Mouse (Mus musculus) testis, postnatal 10 days (tissue): Measurements from ENCODE around the gene Trak1.

Experiments used
- DNase-seq: peaks from one replicate; pipeline ENCODE4 v3.0.0; 2021; ENCODE audit warnings: low spot score

Gene Trak1

DNA sequence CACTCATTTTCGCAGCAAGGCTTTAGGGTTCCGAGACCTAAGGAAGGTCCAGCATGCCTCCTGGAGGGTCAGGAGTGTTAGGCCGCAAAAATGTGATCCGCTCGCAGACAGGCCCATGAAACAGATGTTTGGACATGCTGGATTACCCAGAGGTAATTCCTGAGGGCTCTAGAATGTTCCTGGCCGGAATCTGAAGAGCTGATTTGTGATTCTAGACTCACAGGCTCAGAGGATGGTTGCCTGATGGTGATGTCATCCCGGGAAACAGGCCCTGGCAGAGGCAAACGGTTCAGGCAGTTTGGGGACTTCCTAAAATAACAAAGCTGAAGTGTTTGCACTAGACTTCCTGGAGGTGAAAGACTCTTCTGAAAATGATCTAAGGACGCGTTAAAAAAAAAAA is 50.7 kb downstream of the Trak1 start:
- DNase-seq = no peak

DNA sequence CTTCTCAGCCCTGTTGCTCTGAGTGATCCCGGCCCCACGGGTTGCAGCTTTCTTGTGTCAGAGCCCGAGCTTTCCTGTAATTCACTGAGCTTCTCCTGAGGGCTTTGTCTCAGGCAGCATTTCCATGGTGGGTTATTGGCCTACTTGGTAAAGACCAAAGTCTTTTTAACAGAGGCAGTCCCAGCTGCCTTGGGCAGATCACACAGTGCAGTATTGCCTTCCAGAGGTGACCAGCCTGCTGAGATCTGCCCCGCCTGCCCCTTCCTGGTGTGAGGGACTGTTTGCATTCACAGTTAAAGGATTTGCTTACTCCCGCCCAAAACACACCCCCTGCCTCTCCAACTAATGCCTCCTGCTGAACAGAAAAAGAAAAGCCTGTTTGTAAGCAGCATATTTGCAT is 51.2 kb downstream of the Trak1 start:
- DNase-seq = no peak

DNA sequence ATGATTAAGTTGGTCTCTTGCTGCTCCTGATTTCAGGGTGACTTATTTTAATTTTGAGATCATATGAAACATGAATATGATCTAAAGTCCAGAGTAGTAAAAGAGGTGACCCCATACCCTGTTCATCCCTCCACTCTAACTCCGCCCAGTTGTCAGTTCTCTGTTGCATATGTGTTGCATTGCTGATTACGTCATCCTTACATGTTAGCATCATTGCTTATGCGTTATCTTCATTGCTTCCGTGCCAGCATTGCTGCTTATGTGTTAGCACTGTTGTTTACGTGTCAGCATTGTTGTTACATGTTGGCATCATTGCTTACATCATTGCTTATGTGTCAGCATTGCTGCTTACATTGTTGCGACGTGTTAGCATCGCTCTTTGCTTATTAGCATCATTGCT is 51.8 kb downstream of the Trak1 start:
- no peak for DNase-seq

DNA sequence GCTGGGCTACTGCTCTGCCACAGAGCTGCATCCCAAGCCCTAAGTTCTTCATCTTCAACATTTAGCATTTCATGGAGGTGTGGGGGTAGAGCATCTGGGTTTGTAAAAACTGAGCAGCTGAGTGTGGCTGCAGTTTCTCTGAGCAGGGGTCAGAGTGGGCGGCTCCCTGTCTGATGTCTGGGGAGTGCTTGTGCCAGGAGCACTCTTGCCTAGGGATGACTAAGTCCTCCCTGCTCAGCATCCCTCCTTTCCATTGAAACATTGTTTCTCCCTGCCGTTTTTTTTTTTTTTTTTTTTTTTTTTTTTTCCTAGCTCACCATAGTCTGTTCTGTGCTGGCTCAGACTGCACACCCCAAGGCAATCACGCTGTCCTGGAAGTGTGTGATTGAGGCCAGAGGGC is 53.3 kb downstream of the Trak1 start:
- no peak for DNase-seq

DNA sequence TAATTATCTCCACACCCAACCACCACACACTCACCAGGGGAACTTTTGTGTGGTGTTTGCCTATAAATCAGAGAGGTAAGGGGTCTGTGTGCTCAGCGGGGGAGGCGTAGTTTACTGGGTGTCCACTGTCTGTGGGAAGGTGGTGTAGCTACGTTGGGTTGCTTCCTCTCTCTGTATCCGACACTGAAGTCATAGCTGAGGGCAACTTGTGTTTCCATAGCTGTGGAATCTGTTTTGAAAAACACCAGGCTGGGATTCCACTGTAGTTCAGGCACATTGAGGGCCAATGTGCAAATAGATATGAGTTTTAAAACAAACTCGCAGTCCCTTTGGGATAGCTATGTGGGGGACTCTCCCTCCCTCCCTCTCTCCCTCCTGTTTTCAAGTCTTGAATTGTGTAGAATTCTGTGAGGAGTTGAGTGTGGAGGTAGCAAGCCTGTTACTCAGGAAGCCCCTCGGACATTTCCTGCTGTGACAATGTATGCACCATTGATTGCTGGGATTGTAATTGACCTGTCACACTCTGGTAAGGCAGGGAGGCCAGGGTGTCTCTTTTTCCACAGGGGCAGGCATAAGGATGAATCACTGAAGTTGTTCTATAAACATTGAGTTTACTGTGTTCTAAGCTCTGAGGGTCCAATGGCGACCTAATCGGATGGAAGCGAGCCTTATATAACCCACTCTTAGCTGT is 54.2 kb downstream of the Trak1 start:
- DNase-seq = no peak

DNA sequence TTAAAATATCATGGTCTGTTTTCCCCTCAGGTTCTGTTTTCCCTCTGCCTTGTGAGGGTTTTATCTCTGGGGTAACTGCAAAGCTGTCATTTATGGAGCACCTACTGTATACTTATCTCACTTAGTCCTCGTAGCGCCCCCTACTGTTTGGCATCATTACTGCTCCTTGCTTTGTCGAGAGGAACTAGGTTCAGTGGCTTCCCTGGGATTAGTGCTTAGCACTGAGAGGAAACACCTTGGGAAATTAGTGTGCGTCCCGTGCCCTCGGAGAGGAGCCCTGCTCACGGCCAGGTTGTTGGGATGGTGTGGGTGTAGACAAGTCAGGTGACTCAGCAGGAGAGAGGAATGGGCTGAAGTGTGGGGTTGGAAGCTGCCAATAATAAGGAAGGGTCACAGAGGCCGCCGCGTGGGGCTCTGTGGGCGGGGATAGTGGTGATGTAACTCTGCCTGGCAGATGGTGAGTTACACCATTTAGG is 54.9 kb downstream of the Trak1 start:
- peak; percentile 75 for DNase-seq

DNA sequence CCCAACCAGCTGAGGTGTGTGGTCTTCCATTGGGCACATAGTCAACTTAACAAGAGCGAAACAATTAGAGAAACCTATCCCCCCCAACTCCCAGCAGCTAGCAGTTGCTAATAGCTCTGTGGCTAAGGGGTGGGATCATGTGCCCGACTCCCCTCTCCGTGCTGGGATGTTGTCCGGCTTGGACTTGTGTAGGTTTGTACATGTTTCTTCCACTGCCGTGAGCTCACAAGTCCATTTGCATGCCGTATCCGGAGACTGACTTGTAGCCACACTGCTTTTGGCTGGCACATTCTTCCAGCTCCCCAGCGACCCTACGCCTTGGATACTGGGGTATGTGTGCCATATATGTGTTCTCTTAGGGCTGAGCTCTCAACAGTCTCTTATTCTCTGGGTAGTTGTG is 55.4 kb downstream of the Trak1 start:
- no peak for DNase-seq

- no peak for DNase-seq
Measured at GRCm38 (mm10) chr9:121354792-121355390, 57.6 kb downstream of the Trak1 start.

DNA sequence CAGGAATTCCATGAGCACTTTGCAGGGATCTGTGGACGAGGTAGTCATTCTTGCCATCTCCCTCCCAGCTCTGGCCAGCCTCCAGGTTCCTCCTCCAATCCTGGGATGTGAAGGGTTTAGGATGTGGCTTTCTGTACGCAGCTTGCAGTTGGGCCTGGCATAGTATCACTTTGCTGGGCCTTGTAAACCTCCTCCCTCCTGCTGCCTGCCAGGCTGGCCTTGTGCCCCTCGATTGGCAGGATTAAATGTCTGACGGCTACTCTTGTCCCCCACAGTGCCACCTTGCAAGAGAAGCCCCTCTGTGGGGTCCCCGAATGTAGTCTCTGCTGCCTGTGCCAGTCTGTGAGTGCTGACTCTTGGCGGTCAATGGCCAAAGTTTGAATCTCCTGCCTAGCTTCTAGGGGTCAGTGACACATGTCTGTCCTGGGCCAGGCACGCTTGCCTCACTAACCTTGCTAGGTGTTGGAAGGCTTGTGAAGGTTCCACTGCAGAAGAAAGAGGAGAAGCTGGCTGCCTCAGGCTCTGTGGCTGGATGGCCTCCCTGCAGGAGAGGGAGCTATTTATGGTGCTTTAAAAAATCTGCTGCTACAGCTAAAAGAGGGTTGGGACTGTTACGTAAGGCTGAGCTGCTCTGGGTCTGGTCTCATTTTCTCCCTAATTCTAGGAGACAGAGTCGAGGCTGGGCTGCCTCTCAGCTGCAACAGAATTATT is 58.3 kb downstream of the Trak1 start:
- DNase-seq = peak; percentile 82

DNA sequence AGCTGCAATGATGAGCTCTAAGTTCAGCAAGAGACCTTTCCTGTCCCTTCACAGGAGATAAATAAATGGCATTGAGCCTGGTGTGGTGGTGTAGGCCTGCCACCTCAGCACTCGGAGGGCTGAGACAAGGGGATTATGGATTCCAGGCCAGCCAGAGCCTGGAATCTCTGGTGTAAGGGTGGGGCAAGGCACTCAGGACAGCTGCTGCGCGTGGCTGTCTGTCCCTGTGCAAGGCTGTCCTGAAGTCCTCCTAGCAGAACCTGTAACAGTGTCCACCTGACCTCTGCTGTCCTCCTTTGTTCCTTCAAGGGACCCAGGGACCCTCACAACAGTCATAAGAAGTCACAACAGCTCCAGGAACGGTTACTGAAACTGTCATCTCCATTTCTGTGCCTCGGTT is 59.8 kb downstream of the Trak1 start:
- DNase-seq = no peak

- DNase-seq = no peak
Measured at GRCm38 (mm10) chr9:121357582-121358275, 60.4 kb downstream of the Trak1 start.

DNA sequence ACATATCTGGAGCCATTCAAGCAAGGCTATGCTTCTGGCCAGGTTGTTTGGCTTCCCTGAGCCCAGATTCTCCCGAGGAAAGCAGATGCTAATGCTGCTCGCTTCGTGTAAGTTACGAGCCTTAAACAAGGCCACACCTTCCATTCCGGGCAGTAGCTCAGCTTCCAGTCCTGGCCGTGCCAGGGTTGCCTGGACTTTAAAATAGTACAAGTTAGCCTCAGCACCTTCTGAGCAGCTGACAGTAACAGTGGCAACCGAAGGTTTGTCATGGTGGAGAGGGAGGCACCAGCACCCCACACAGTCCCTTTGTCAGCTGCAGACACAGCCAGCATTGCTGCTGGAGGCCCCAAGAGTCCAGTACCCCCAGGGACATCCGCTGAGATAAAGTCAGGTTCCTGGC is 61.1 kb downstream of the Trak1 start:
- no peak for DNase-seq

DNA sequence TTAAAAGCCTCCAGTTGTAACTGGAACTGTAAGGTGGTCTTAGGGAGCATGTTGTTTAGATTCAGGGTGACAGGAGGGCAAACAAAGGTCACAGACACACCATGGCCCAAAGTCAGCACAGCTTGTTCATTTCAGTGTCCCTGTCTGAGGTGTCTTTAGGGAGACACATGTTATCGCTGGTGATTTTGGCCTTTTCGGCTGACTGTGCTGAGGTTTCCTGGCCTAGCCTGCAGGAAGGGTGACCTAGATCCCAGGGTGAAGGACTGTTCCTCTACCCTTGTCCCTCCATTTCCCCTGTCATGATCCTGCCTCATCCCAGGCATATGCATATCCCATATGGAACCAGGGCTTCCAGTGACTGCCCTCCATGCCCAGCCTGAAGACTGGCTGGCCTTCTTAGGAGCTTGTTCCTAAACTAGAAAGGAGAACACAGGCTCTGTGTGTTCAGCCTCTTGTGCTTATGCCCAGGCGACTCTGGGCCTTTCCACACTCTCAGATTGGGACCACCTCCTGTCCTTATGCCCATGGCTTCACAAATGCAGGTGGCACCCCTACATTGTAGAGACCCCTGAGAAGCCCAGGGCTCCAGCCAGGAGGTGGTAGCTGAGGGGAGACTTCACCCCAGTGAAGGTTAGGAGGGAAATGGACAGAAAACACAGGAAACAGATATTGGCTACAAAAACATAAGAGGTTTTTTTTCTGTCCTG is 62.1 kb downstream of the Trak1 start:
- DNase-seq = no peak

- no peak for DNase-seq
Measured at GRCm38 (mm10) chr9:121360327-121360954, 63.1 kb downstream of the Trak1 start.

DNA sequence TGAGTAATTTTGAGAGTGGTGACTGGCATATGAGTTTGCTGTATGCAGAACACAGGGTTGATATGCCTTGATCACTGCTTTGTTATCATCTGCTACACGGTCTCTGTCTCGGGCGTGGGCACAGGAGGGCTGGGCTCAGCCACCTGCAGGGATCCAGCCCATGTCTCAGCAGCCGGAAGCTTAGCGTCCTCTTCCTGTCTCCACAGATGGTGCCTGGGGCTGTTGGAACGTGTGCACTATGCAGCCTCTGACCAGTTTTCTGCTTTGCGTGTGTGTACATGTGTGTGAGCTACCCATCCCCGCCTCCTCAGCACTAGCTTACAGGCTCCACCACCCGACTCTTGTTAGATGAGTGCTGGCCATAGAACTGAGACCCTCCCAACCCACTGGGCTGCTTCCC is 63.7 kb downstream of the Trak1 start:
- no peak for DNase-seq

- no peak for DNase-seq
Measured at GRCm38 (mm10) chr9:121363932-121364331, 66.6 kb downstream of the Trak1 start.

- peak; percentile 90 for DNase-seq
Measured at GRCm38 (mm10) chr9:121366135-121366863, 69.0 kb downstream of the Trak1 start.

GRCm38 (mm10) chr9:121366864-121367245 is 69.6 kb downstream of the Trak1 start:
- DNase-seq = no peak

GRCm38 (mm10) chr9:121369573-121369972 is 72.3 kb downstream of the Trak1 start:
- no peak for DNase-seq

GRCm38 (mm10) chr9:121371346-121371891 is 74.1 kb downstream of the Trak1 start:
- DNase-seq = peak; percentile 85
